Mouse (Mus musculus): Measurements from ENCODE around the gene Satb2.

Gene Satb2

GRCm38 (mm10) chr1:56978151-56978700, at the start of gene Satb2:
Gene Satb2 (minus strand): TSS chr1:56978650.
- ATAC-seq (ENCODE audit: low TSS enrichment), result no peak

- no peak for ATAC-seq (ENCODE audit: low TSS enrichment)
These were observed 40.5 kb upstream of the Satb2 start for GRCm38 (mm10) chr1:57018941-57019340.

- ATAC-seq (ENCODE audit: low TSS enrichment), result no peak
These were observed 35.4 kb upstream of the Satb2 start for GRCm38 (mm10) chr1:57013856-57014255.

- ATAC-seq (ENCODE audit: low TSS enrichment), result no peak
These were observed 30.7 kb upstream of the Satb2 start for GRCm38 (mm10) chr1:57009171-57009570.

GRCm38 (mm10) chr1:56995041-56995440, 16.6 kb upstream of the Satb2 start:
- no peak for ATAC-seq (ENCODE audit: low TSS enrichment)

- ATAC-seq (ENCODE audit: low TSS enrichment), result no peak
These were observed 13.9 kb upstream of the Satb2 start for GRCm38 (mm10) chr1:56992310-56992709.

GRCm38 (mm10) chr1:56991613-56992012, 13.2 kb upstream of the Satb2 start:
- ATAC-seq (ENCODE audit: low TSS enrichment), result peak; percentile 52; the same call in 1 of the 2 replicates

- ATAC-seq (ENCODE audit: low TSS enrichment), result no peak
These were observed 6.0 kb upstream of the Satb2 start for GRCm38 (mm10) chr1:56984483-56984810.

- ATAC-seq (ENCODE audit: low TSS enrichment), result no peak
These were observed 5.5 kb upstream of the Satb2 start for GRCm38 (mm10) chr1:56983771-56984482.

GRCm38 (mm10) chr1:56983100-56983590, 4.7 kb upstream of the Satb2 start:
- no peak for ATAC-seq (ENCODE audit: low TSS enrichment)

- ATAC-seq (ENCODE audit: low TSS enrichment), result no peak
These were observed 4.2 kb upstream of the Satb2 start for GRCm38 (mm10) chr1:56982631-56983030.

- peak; percentile 30; the same call in 1 of the 2 replicates for ATAC-seq (ENCODE audit: low TSS enrichment)
These were observed 3.6 kb upstream of the Satb2 start for GRCm38 (mm10) chr1:56981947-56982555.

GRCm38 (mm10) chr1:56981508-56981907, 3.1 kb upstream of the Satb2 start:
- no peak for ATAC-seq (ENCODE audit: low TSS enrichment)

GRCm38 (mm10) chr1:56980631-56981275, 2.3 kb upstream of the Satb2 start:
- no peak for ATAC-seq (ENCODE audit: low TSS enrichment)

- ATAC-seq (ENCODE audit: low TSS enrichment), result no peak
These were observed 1.3 kb upstream of the Satb2 start for GRCm38 (mm10) chr1:56979531-56980395.

- ATAC-seq (ENCODE audit: low TSS enrichment), result peak; percentile 32; the same call in 1 of the 2 replicates
These were observed 999 bp downstream of the Satb2 start for GRCm38 (mm10) chr1:56977201-56978100.

GRCm38 (mm10) chr1:56976825-56977104, 1.7 kb downstream of the Satb2 start:
- no peak for ATAC-seq (ENCODE audit: low TSS enrichment)

- peak; percentile 4; the same call in 1 of the 2 replicates for ATAC-seq (ENCODE audit: low TSS enrichment)
These were observed 2.2 kb downstream of the Satb2 start for GRCm38 (mm10) chr1:56976044-56976824.

- no peak for ATAC-seq (ENCODE audit: low TSS enrichment)
These were observed 2.9 kb downstream of the Satb2 start for GRCm38 (mm10) chr1:56975546-56975945.

GRCm38 (mm10) chr1:56974187-56974586, 4.3 kb downstream of the Satb2 start:
- no peak for ATAC-seq (ENCODE audit: low TSS enrichment)
